Mouse (Mus musculus) CH12.LX (cell line): ENCODE data around the gene Creb3. TPM values are rescaled to one million over a fixed set of nuclear protein-coding genes. Genes with fewer than 3 reads are reported as not detected.

ENCODE experiments used
- DNase-seq: peaks from one replicate; pipeline ENCODE4 v3.0.0-alpha.2; 2013; ENCODE audit errors: extremely low read depth
- H3K27ac ChIP-seq: 2 replicates; pipeline ENCODE4 v1.5.1; 2012; ENCODE audit warnings: low read depth, mild to moderate bottlenecking, control low read depth, moderate library complexity; ENCODE audit not compliant: insufficient read depth
- H3K27me3 ChIP-seq: replicated peaks from 2 replicates; pipeline ENCODE3; 2012; ENCODE audit warnings: inconsistent platforms
- H3K36me3 ChIP-seq, 2 experiments: replicated peaks in 1 of 2; 2 replicates each; pipeline versions ENCODE3 to v1.6.1; 2012; ENCODE audit warnings: inconsistent platforms in 1 of 2, low read length in 1 of 2, mild to moderate bottlenecking in 1 of 2, mixed read lengths in 1 of 2, moderate library complexity in 1 of 2; ENCODE audit not compliant: control insufficient read depth in 1 of 2, insufficient read depth in 1 of 2
- H3K4me1 ChIP-seq, 2 experiments: 2 replicates each; pipeline ENCODE4 v1.6.1; 2012; ENCODE audit warnings: inconsistent platforms in 1 of 2, moderate library complexity in 1 of 2; ENCODE audit not compliant: insufficient read depth in 2 of 2, control insufficient read depth in 1 of 2
- H3K4me2 ChIP-seq: 2 replicates; pipeline ENCODE4 v1.6.1; 2012; ENCODE audit warnings: low read depth, mild to moderate bottlenecking, control low read depth; ENCODE audit not compliant: poor library complexity, insufficient read depth, severe bottlenecking
- H3K4me3 ChIP-seq, 3 experiments: fragments of 150-350 bp in 1 of 3; sonication (generic) in 1 of 3; replicated peaks in 1 of 3; 2 replicates each; pipeline versions ENCODE3 to v1.5.1; 2011 to 2012; ENCODE audit warnings: low read depth in 2 of 3, low read length in 2 of 3, mild to moderate bottlenecking in 2 of 3, moderate library complexity in 2 of 3, control low read depth in 1 of 3, improper control_type of control experiment in 1 of 3, inconsistent platforms in 1 of 3, mixed read lengths in 1 of 3; ENCODE audit not compliant: poor library complexity in 1 of 3
- H3K79me2 ChIP-seq: replicated peaks from 2 replicates; pipeline ENCODE4 v1.6.1; 2012; ENCODE audit warnings: mild to moderate bottlenecking, moderate library complexity; ENCODE audit not compliant: control insufficient read depth, poor library complexity, insufficient read depth, severe bottlenecking; ENCODE audit errors: extremely low read depth
- H3K9ac ChIP-seq: 2 replicates; pipeline ENCODE4 v1.6.1; 2012; ENCODE audit warnings: low read depth, mild to moderate bottlenecking, control low read depth, moderate library complexity; ENCODE audit not compliant: insufficient read depth
- H3K9me3 ChIP-seq: replicated peaks from 2 replicates; pipeline ENCODE3; 2012; ENCODE audit warnings: low read length, inconsistent platforms, mixed read lengths
- CHD1 ChIP-seq: IDR thresholded peaks from 2 replicates; pipeline ENCODE4 v1.6.1; 2012; ENCODE audit warnings: low read depth, low read length, improper control_type of control experiment, inconsistent platforms
- CHD2 ChIP-seq: IDR thresholded peaks from 2 replicates; pipeline ENCODE4 v1.6.1; 2011; ENCODE audit warnings: low read length, improper control_type of control experiment
- CTCF ChIP-seq, 2 experiments: IDR thresholded peaks in 1 of 2; conservative IDR thresholded peaks in 1 of 2; 2 replicates each; pipeline ENCODE4 v1.5.1; 2011 to 2012; ENCODE audit warnings: low read depth in 2 of 2, low read length in 2 of 2, improper control_type of control experiment in 1 of 2, inconsistent platforms in 1 of 2, mild to moderate bottlenecking in 1 of 2, moderate library complexity in 1 of 2
- E2F4 ChIP-seq: IDR thresholded peaks from 2 replicates; pipeline ENCODE4 v1.6.1; 2011; ENCODE audit warnings: low read depth, low read length, improper control_type of control experiment; ENCODE audit not compliant: insufficient replicate concordance
- ELF1 ChIP-seq: IDR thresholded peaks from 2 replicates; pipeline ENCODE4 v1.6.1; 2014; ENCODE audit warnings: low read depth, mild to moderate bottlenecking, inconsistent platforms, low read length, improper control_type of control experiment
- EP300 ChIP-seq: IDR thresholded peaks from 2 replicates; pipeline ENCODE4 v1.6.1; 2011; ENCODE audit warnings: low read length, improper control_type of control experiment
- ETS1 ChIP-seq: conservative IDR thresholded peaks from 2 replicates; pipeline ENCODE4 v1.6.1; 2012; ENCODE audit warnings: low read depth, mild to moderate bottlenecking, inconsistent platforms, low read length, improper control_type of control experiment, moderate library complexity
- GABPA ChIP-seq: IDR thresholded peaks from 2 replicates; pipeline ENCODE4 v1.6.1; 2012; ENCODE audit warnings: low read depth, low read length, improper control_type of control experiment, inconsistent platforms; ENCODE audit not compliant: insufficient replicate concordance
- HCFC1 ChIP-seq: IDR thresholded peaks from 2 replicates; pipeline ENCODE4 v1.6.1; 2012; ENCODE audit warnings: low read depth, mild to moderate bottlenecking, inconsistent platforms, low read length, improper control_type of control experiment
- JUND ChIP-seq: conservative IDR thresholded peaks from 2 replicates; pipeline ENCODE4 v1.6.1; 2011; ENCODE audit warnings: low read depth, low read length, improper control_type of control experiment
- MAFK ChIP-seq: IDR thresholded peaks from 2 replicates; pipeline ENCODE4 v1.6.1; 2011; ENCODE audit warnings: low read length, improper control_type of control experiment; ENCODE audit not compliant: insufficient replicate concordance
- MAX ChIP-seq: IDR thresholded peaks from 2 replicates; pipeline ENCODE4 v1.6.1; 2011; ENCODE audit warnings: low read length, improper control_type of control experiment
- NELFE ChIP-seq: IDR thresholded peaks from 2 replicates; pipeline ENCODE4 v1.6.1; 2011; ENCODE audit warnings: low read depth, low read length, improper control_type of control experiment
- NRF1 ChIP-seq: IDR thresholded peaks from 2 replicates; pipeline ENCODE4 v1.6.1; 2014; ENCODE audit warnings: low read depth, mild to moderate bottlenecking, inconsistent platforms, low read length, improper control_type of control experiment, moderate library complexity
- PAX5 ChIP-seq: IDR thresholded peaks from 2 replicates; pipeline ENCODE4 v1.6.1; 2012; ENCODE audit warnings: low read length, inconsistent platforms, mixed read lengths
- POLR2AphosphoS2 ChIP-seq: IDR thresholded peaks from 2 replicates; pipeline ENCODE4 v1.6.1; 2011; ENCODE audit warnings: low read depth, low read length, improper control_type of control experiment
- RAD21 ChIP-seq: IDR thresholded peaks from 2 replicates; pipeline ENCODE4 v1.6.1; 2011; ENCODE audit warnings: low read depth, mild to moderate bottlenecking, low read length, improper control_type of control experiment, moderate library complexity
- RCOR1 ChIP-seq: conservative IDR thresholded peaks from 2 replicates; pipeline ENCODE4 v1.6.1; 2012; ENCODE audit warnings: low read depth, mild to moderate bottlenecking, inconsistent platforms, low read length, improper control_type of control experiment
- TBP ChIP-seq: conservative IDR thresholded peaks from 2 replicates; pipeline ENCODE4 v1.6.1; 2011; ENCODE audit warnings: low read depth, low read length, improper control_type of control experiment
- UBTF ChIP-seq: IDR thresholded peaks from 2 replicates; pipeline ENCODE4 v1.6.1; 2012; ENCODE audit warnings: low read depth, mild to moderate bottlenecking, inconsistent platforms, low read length, improper control_type of control experiment, moderate library complexity
- ZMIZ1 ChIP-seq: IDR thresholded peaks from 2 replicates; pipeline ENCODE4 v1.6.1; 2012; ENCODE audit warnings: low read depth, mild to moderate bottlenecking, inconsistent platforms, low read length, improper control_type of control experiment
- dilution Hi-C: fragments of 300-500 bp; cut with MboI; formaldehyde crosslinking; loops from 2 replicates; pipeline ENCODE4 v1.14.3; 2020; ENCODE audit warnings: low sequenced_read_pairs; ENCODE audit not compliant: extremely low pct_unique_long_range_greater_than_20kb, extremely low pct_ligation_motif_present
- in situ Hi-C: fragments of 300-500 bp; cut with MboI; formaldehyde crosslinking; loops from 3 replicates; pipeline ENCODE4 v1.14.3; 2019; ENCODE audit warnings: low sequenced_read_pairs, low pct_ligation_motif_present, low pct_unique_long_range_greater_than_20kb, mixed read lengths
- polyA plus RNA-seq: library from polyadenylated mRNA; unstranded; fragments of >175 nt; gene quantifications from 2 replicates; pipeline ENCODE4 v1.2.1, GENCODE M21; 2012; ENCODE audit warnings: low read depth; ENCODE audit not compliant: insufficient read length
- total RNA-seq, 2 experiments: library from RNA; depleted of rRNA; stranded (reverse); fragments of 300-350 nt in 1 of 2; fragments of >200 nt in 1 of 2; gene quantifications; 2 replicates each; pipeline ENCODE4 v1.2.3; 2012 to 2014

Creb3 gene
- total and polyA plus RNA-seq, 3 experiments: 26.1 to 33.1 (median 32.9) TPM

DNA sequence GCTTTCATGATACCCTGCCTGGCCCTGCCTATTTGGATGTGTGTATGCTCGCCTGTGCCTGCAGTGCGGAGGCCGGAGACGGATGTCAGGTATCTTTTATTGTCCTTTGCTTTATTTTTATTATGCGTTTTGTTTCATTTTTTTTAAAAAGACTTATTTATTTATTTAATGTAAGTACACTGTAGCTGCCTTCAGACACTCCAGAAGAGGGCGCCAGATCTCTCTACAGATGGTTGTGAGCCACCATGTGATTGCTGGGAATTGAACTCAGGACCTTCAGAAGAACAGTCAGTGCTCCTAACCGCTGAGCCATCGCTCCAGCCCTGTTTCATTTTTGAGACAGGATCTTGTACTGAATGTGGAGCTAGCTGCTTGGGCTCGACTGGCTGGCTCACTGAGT, 33.6 kb upstream of the Creb3 start:
- peaks cover 17% of the 10 kb centered on the region for H3K27me3 ChIP-seq
- H3K4me3 ChIP-seq: no peak overlapping the region
- dilution Hi-C loops (no loop called here), in situ Hi-C loops (no loop called here)
- H3K9me3 ChIP-seq: peaks cover 3% of the 10 kb centered on the region
- TF ChIP-seq RCOR1 (no peak), GABPA (no peak), MAFK (no peak), ETS1 (no peak), ZMIZ1 (no peak), E2F4 (no peak), UBTF (no peak), EP300 (no peak), CHD2 (no peak), POLR2AphosphoS2 (no peak), TBP (no peak), NRF1 (no peak), PAX5 (no peak)
- H3K79me2 ChIP-seq: no peaks in the 10 kb centered on the region
- DNase-seq: peak; percentile 13
- peaks cover 0 to 12% of the 10 kb centered on the region in 2 experiments; a peak in 2 of 4 replicates for H3K4me1 ChIP-seq
- H3K9ac ChIP-seq: no peak overlapping the region
- peaks cover 27 to 37% of the 10 kb centered on the region in 2 experiments for H3K36me3 ChIP-seq
- no peak overlapping the region for H3K27ac ChIP-seq
- H3K4me2 ChIP-seq: no peak overlapping the region

DNA sequence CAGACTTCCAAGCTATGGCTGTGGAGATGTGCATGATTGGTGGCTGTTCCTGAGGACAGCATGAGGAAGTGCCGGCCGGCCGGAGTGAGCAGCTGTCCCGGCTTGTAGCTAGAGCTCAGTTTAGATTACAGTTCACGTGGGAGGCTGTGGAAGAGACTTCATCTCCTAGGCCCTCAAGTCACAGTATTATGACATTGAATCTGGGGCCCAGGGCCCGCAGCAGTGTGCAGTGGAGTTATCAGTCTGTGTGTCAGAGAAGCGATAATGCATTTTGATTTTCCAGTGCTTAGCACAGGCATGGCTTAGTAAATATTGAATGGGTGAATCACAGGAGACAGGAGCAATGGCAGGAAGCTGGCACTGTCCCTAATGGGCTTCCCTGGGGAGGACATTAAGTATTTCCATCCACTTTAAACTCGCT, 32.0 kb upstream of the Creb3 start:
- DNase-seq: no peak
- in situ Hi-C loops: no loop called here
- Histone ChIP-seq H3K36me3 (peaks cover 40 to 53% of the 10 kb centered on the region in 2 experiments), H3K79me2 (no peaks in the 10 kb centered on the region), H3K4me3 (no peak overlapping the region), H3K27ac (no peak overlapping the region), H3K4me1 (peaks cover 0 to 5% of the 10 kb centered on the region in 2 experiments; a peak in 1 of 4 replicates), H3K4me2 (no peak overlapping the region), H3K27me3 (peaks cover 7% of the 10 kb centered on the region), H3K9ac (no peak overlapping the region), H3K9me3 (peaks cover 3% of the 10 kb centered on the region)
- no peak for TF ChIP-seq EP300
- TF ChIP-seq HCFC1: no peak
- TF ChIP-seq MAFK: no peak
- TF ChIP-seq MAX: no peak
- no peak for TF ChIP-seq JUND
- TF ChIP-seq ELF1: no peak
- no peak for TF ChIP-seq NELFE
- no peak for TF ChIP-seq TBP
- no peak for TF ChIP-seq CTCF (conservative IDR thresholded peaks at IDR 0.05 in 1 of 2, IDR thresholded peaks at IDR 0.05 in 1 of 2; ENCODE audit: low read depth in 2 of 2, low read length in 2 of 2)
- no peak for TF ChIP-seq E2F4
- no peak for TF ChIP-seq CHD1
- TF ChIP-seq RAD21: no peak
- no peak for TF ChIP-seq GABPA
- TF ChIP-seq PAX5: no peak
- dilution Hi-C loops: no loop called here
